Mouse (Mus musculus): ENCODE results near the gene Mmp20. TPM values are rescaled to one million over a fixed set of nuclear protein-coding genes. Genes with fewer than 3 reads are reported as not detected.

Mmp20 gene
- polyA plus RNA-seq, 1 experiment from 2014 or later, result not detected

- Histone ChIP-seq H3K36me3 (ENCODE audit: control insufficient read depth, insufficient read depth) (no peaks in the 10 kb centered on the region), H3K27me3 (ENCODE audit: control insufficient read depth, insufficient read depth, low read length) (no peaks in the 10 kb centered on the region), H3K9me3 (replicated peaks; ENCODE audit: control insufficient read depth, low read length) (no peaks in the 10 kb centered on the region), H3K4me3 (ENCODE audit: low read length) (no peak overlapping the region), H3K27ac (ENCODE audit: low read length) (no peak overlapping the region), H3K4me1 (ENCODE audit: control insufficient read depth, insufficient read depth, low read length) (no peaks in the 10 kb centered on the region), H3K9ac (ENCODE audit: low read length) (no peak overlapping the region), H3K4me2 (ENCODE audit: low read depth, low read length) (no peak overlapping the region)
- ATAC-seq (replicated peaks; ENCODE audit: extremely low read depth, insufficient read depth, low FRiP score), result no peak
- 74% methylated on average over 2 of the region's 2 CpGs for WGBS
Observed at GRCm38 (mm10) chr9:7678154-7678837, 50.3 kb downstream of the Mmp20 start.

DNA sequence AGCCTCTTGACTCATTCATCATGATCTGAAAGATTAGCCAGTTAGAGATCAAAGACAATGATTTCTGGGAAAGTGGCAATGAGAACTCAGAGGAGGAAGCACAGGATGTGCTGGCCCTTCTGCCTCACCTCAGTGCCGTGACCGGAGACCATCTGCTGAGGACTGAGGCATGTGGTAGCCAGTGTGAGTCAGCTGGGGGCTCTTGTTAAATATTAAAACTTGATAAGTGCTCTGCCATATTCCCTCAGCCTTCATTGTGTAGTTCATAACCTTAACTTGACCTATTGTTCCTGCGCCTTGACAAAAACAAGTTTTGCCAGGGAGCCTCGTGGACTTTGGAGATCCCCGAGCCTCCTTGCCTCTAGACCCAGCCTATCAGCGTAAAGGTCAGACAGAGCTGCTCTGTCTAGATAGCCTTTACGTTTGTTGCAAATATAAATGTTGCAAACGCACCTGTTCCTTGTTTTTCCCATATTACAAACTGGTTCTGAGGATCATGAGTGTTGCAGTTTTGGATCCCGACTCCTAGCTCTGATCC is 54.1 kb downstream of the Mmp20 start:
- ATAC-seq (replicated peaks; ENCODE audit: extremely low read depth, insufficient read depth, low FRiP score), result no peak
- Histone ChIP-seq H3K27ac (ENCODE audit: low read length) (no peak overlapping the region), H3K36me3 (ENCODE audit: control insufficient read depth, insufficient read depth) (no peaks in the 10 kb centered on the region)

GRCm38 (mm10) chr9:7686024-7686423 is 58.0 kb downstream of the Mmp20 start:
- H3K27me3 ChIP-seq (ENCODE audit: control insufficient read depth, insufficient read depth, low read length), result no peaks in the 10 kb centered on the region
- WGBS, result 61% methylated on average over 2 of the region's 2 CpGs
- H3K27ac ChIP-seq (ENCODE audit: low read length), result no peak overlapping the region
- no peaks in the 10 kb centered on the region for H3K9me3 ChIP-seq (replicated peaks; ENCODE audit: control insufficient read depth, low read length)
- ATAC-seq (replicated peaks; ENCODE audit: extremely low read depth, insufficient read depth, low FRiP score), result no peak
- H3K9ac ChIP-seq (ENCODE audit: low read length), result no peak overlapping the region
- H3K4me3 ChIP-seq (ENCODE audit: low read length), result no peak overlapping the region
- H3K36me3 ChIP-seq (ENCODE audit: control insufficient read depth, insufficient read depth), result no peaks in the 10 kb centered on the region
- H3K4me1 ChIP-seq (ENCODE audit: control insufficient read depth, insufficient read depth, low read length), result no peaks in the 10 kb centered on the region
- no peak overlapping the region for H3K4me2 ChIP-seq (ENCODE audit: low read depth, low read length)

More for the DNA sequence above, 54.1 kb downstream of the Mmp20 start:
- H3K9me3 ChIP-seq (replicated peaks; ENCODE audit: control insufficient read depth, low read length), result no peaks in the 10 kb centered on the region
- no peak overlapping the region for H3K4me3 ChIP-seq (ENCODE audit: low read length)
- no peak overlapping the region for H3K9ac ChIP-seq (ENCODE audit: low read length)
- 80% methylated on average over 9 of the region's 9 CpGs for WGBS
- no peak overlapping the region for H3K4me2 ChIP-seq (ENCODE audit: low read depth, low read length)
- H3K27me3 ChIP-seq (ENCODE audit: control insufficient read depth, insufficient read depth, low read length), result no peaks in the 10 kb centered on the region
- H3K4me1 ChIP-seq (ENCODE audit: control insufficient read depth, insufficient read depth, low read length), result no peaks in the 10 kb centered on the region

- H3K4me3 ChIP-seq (ENCODE audit: low read length), result no peak overlapping the region
- H3K9me3 ChIP-seq (replicated peaks; ENCODE audit: control insufficient read depth, low read length), result no peaks in the 10 kb centered on the region
- no peaks in the 10 kb centered on the region for H3K4me1 ChIP-seq (ENCODE audit: control insufficient read depth, insufficient read depth, low read length)
- 37% methylated on average over 6 of the region's 6 CpGs for WGBS
- ATAC-seq (replicated peaks; ENCODE audit: extremely low read depth, insufficient read depth, low FRiP score), result no peak
- H3K36me3 ChIP-seq (ENCODE audit: control insufficient read depth, insufficient read depth), result no peaks in the 10 kb centered on the region
- H3K4me2 ChIP-seq (ENCODE audit: low read depth, low read length), result no peak overlapping the region
- H3K9ac ChIP-seq (ENCODE audit: low read length), result no peak overlapping the region
- no peak overlapping the region for H3K27ac ChIP-seq (ENCODE audit: low read length)
- no peaks in the 10 kb centered on the region for H3K27me3 ChIP-seq (ENCODE audit: control insufficient read depth, insufficient read depth, low read length)
Observed at GRCm38 (mm10) chr9:7689799-7690198, 61.8 kb downstream of the Mmp20 start.

GRCm38 (mm10) chr9:7691790-7692189 is 63.8 kb downstream of the Mmp20 start, which contains the start of gene Mmp7:
TSS of gene Mmp7 (plus strand) at chr9:7692090.
- no peak for ATAC-seq (replicated peaks; ENCODE audit: extremely low read depth, insufficient read depth, low FRiP score)
- Histone ChIP-seq H3K36me3 (ENCODE audit: control insufficient read depth, insufficient read depth) (no peaks in the 10 kb centered on the region), H3K4me3 (ENCODE audit: low read length) (no peak within 1 kb of the TSS), H3K27ac (ENCODE audit: low read length) (no peak within 1 kb of the TSS), H3K27me3 (ENCODE audit: control insufficient read depth, insufficient read depth, low read length) (no peaks in the 10 kb centered on the region), H3K4me2 (ENCODE audit: low read depth, low read length) (no peak within 1 kb of the TSS), H3K9ac (ENCODE audit: low read length) (no peak within 1 kb of the TSS), H3K9me3 (replicated peaks; ENCODE audit: control insufficient read depth, low read length) (no peaks in the 10 kb centered on the region), H3K4me1 (ENCODE audit: control insufficient read depth, insufficient read depth, low read length) (no peaks in the 10 kb centered on the region)
- 58% methylated on average over 1 of the region's 1 CpGs for WGBS

DNA sequence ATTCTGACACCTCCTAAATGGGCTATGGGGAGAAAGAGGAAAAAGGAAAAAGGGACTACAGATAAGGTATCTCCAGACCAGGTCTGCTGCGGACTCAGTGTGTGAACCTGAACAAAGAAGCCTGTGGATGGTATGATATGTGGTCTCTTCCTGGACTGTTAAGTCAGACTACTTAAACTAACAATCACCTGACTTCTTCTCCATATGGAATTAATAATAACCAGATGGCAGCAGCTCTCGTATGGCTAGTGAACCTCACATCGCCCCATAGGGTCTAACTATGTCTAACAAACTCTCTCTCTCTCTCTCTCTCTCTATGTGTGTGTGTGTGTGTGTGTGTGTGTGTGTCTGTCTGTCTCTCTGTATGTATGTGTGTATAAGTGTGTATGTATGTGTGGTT is 65.9 kb downstream of the Mmp20 start:
- no peaks in the 10 kb centered on the region for H3K4me1 ChIP-seq (ENCODE audit: control insufficient read depth, insufficient read depth, low read length)
- H3K27me3 ChIP-seq (ENCODE audit: control insufficient read depth, insufficient read depth, low read length), result no peaks in the 10 kb centered on the region
- no peak overlapping the region for H3K27ac ChIP-seq (ENCODE audit: low read length)
- 76% methylated on average over 3 of the region's 3 CpGs for WGBS
- H3K4me2 ChIP-seq (ENCODE audit: low read depth, low read length), result no peak overlapping the region
- H3K36me3 ChIP-seq (ENCODE audit: control insufficient read depth, insufficient read depth), result no peaks in the 10 kb centered on the region
- no peak for ATAC-seq (replicated peaks; ENCODE audit: extremely low read depth, insufficient read depth, low FRiP score)
- no peaks in the 10 kb centered on the region for H3K9me3 ChIP-seq (replicated peaks; ENCODE audit: control insufficient read depth, low read length)
- no peak overlapping the region for H3K4me3 ChIP-seq (ENCODE audit: low read length)
- H3K9ac ChIP-seq (ENCODE audit: low read length), result no peak overlapping the region

DNA sequence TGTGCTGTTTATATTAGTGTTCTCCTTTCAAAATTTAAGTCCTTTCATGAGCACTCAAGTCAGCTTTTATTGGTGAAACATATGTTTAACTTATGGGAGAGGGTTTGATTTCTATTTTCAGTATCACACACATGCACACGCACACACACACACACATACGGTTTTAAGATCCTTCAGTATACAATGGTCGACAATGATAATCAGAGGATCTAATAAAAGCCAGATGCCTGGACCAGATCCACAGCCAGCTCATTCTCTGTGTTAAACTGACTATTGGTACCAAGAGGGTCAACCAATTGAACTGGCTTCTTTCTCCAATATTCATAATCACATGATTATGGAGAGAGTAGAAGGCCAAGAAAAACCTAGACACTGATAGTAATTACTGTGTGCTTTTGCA is 67.6 kb downstream of the Mmp20 start:
- WGBS, result 85% methylated on average over 3 of the region's 3 CpGs

DNA sequence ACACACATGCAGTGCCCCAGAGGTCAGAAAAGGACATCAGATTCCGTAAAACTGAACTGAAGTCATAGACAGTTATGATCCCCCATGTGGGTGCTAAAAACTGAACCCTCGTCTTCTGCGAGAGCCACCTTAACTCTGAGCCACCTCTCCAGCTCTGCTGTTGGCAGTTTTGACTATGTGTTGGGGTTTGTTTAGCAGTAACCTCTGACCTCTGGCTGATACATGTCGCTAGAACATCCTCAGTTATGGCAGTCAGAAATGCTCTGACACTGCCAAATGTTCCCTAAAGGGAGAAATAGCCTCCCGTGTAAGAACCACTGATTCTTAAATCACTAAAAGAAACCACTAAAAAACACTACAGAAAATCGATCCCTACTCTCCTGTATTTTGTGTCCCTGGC is 80.7 kb downstream of the Mmp20 start:
- WGBS, result 66% methylated on average over 6 of the region's 6 CpGs
- no peaks in the 10 kb centered on the region for H3K27me3 ChIP-seq (ENCODE audit: control insufficient read depth, insufficient read depth, low read length)
- no peaks in the 10 kb centered on the region for H3K9me3 ChIP-seq (replicated peaks; ENCODE audit: control insufficient read depth, low read length)
- ATAC-seq (replicated peaks; ENCODE audit: extremely low read depth, insufficient read depth, low FRiP score), result no peak
- no peaks in the 10 kb centered on the region for H3K36me3 ChIP-seq (ENCODE audit: control insufficient read depth, insufficient read depth)
- no peak overlapping the region for H3K4me3 ChIP-seq (ENCODE audit: low read length)
- no peak overlapping the region for H3K4me2 ChIP-seq (ENCODE audit: low read depth, low read length)
- no peak overlapping the region for H3K9ac ChIP-seq (ENCODE audit: low read length)
- no peak overlapping the region for H3K27ac ChIP-seq (ENCODE audit: low read length)
- H3K4me1 ChIP-seq (ENCODE audit: control insufficient read depth, insufficient read depth, low read length), result no peaks in the 10 kb centered on the region

More for the DNA sequence above, 67.6 kb downstream of the Mmp20 start:
- Histone ChIP-seq H3K36me3 (ENCODE audit: control insufficient read depth, insufficient read depth) (no peaks in the 10 kb centered on the region), H3K4me2 (ENCODE audit: low read depth, low read length) (no peak overlapping the region), H3K9ac (ENCODE audit: low read length) (no peak overlapping the region), H3K9me3 (replicated peaks; ENCODE audit: control insufficient read depth, low read length) (no peaks in the 10 kb centered on the region), H3K4me1 (ENCODE audit: control insufficient read depth, insufficient read depth, low read length) (no peaks in the 10 kb centered on the region), H3K27ac (ENCODE audit: low read length) (no peak overlapping the region), H3K4me3 (ENCODE audit: low read length) (no peak overlapping the region), H3K27me3 (ENCODE audit: control insufficient read depth, insufficient read depth, low read length) (no peaks in the 10 kb centered on the region)
- no peak for ATAC-seq (replicated peaks; ENCODE audit: extremely low read depth, insufficient read depth, low FRiP score)

- Histone ChIP-seq H3K27me3 (ENCODE audit: control insufficient read depth, insufficient read depth, low read length) (no peaks in the 10 kb centered on the region), H3K4me1 (ENCODE audit: control insufficient read depth, insufficient read depth, low read length) (no peaks in the 10 kb centered on the region), H3K9me3 (replicated peaks; ENCODE audit: control insufficient read depth, low read length) (no peaks in the 10 kb centered on the region), H3K27ac (ENCODE audit: low read length) (no peak overlapping the region), H3K36me3 (ENCODE audit: control insufficient read depth, insufficient read depth) (no peaks in the 10 kb centered on the region), H3K4me3 (ENCODE audit: low read length) (no peak overlapping the region), H3K9ac (ENCODE audit: low read length) (no peak overlapping the region), H3K4me2 (ENCODE audit: low read depth, low read length) (no peak overlapping the region)
- no peak for ATAC-seq (replicated peaks; ENCODE audit: extremely low read depth, insufficient read depth, low FRiP score)
- 69% methylated on average over 4 of the region's 4 CpGs for WGBS
Observed at GRCm38 (mm10) chr9:7711196-7711595, 83.2 kb downstream of the Mmp20 start.
